Mouse (Mus musculus): ENCODE data around the gene Map2.

- TF ChIP-seq CTCF (IDR thresholded peaks at IDR 0.05; ENCODE audit: low read depth, low read length) (no peak), TAL1 (conservative IDR thresholded peaks at IDR 0.05; ENCODE audit: low read depth, low read length) (no peak)
These were observed 30.4 kb downstream of the Map2 start for GRCm38 (mm10) chr1:66205517-66205916.

All from G1E (cell line).